Mouse (Mus musculus) liver, embryonic 14.5 days (tissue): ENCODE data around the gene Pah. TPM values are rescaled to one million over a fixed set of nuclear protein-coding genes. Genes with fewer than 3 reads are reported as not detected.
A peak's percentile ranks its signal among the peaks of the same experiment; 100 is the strongest.

Source experiments
- ATAC-seq: fragments of 200-750 bp; cut with Nextera tagmentation; 2 replicates; pipeline ENCODE4 v1.8.0; 2017; ENCODE audit warnings: moderate number of reproducible peaks, mild to moderate bottlenecking, moderate library complexity; ENCODE audit not compliant: insufficient read depth
- DNase-seq, 3 experiments: peaks; one replicate each; pipeline ENCODE4 v3.0.0-alpha.2; 2012 to 2013; ENCODE audit warnings: low read depth in 3 of 3, low spot score in 3 of 3
- H3K27ac ChIP-seq: fragments of 300-500 bp; sonication (generic); 2 replicates; pipeline ENCODE4 v1.5.1; 2014; ENCODE audit warnings: moderate library complexity, mild to moderate bottlenecking, control low read depth, inconsistent platforms
- H3K27me3 ChIP-seq: fragments of 300-500 bp; sonication (generic); 2 replicates; pipeline ENCODE4 v1.6.1; 2014; ENCODE audit warnings: mild to moderate bottlenecking, low read length, moderate library complexity; ENCODE audit not compliant: control insufficient read depth, insufficient read depth
- H3K36me3 ChIP-seq: fragments of 300-500 bp; sonication (generic); replicated peaks from 2 replicates; pipeline ENCODE4 v1.6.1; 2014; ENCODE audit warnings: low read depth; ENCODE audit not compliant: control insufficient read depth, insufficient read depth
- H3K4me1 ChIP-seq, 2 experiments: fragments of 200-500 bp in 1 of 2; fragments of 300-500 bp in 1 of 2; sonication (generic) in 1 of 2; replicated peaks; 2 replicates each; pipeline ENCODE4 v1.6.1; 2012 to 2014; ENCODE audit warnings: antibody characterized with exemption in 1 of 2, inconsistent platforms in 1 of 2, low read length in 1 of 2; ENCODE audit not compliant: control insufficient read depth in 2 of 2, insufficient read depth in 2 of 2
- H3K4me2 ChIP-seq: fragments of 300-500 bp; sonication (generic); 2 replicates; pipeline ENCODE4 v1.6.1; 2014; ENCODE audit warnings: low read depth, mild to moderate bottlenecking, control low read depth, moderate library complexity
- H3K4me3 ChIP-seq, 2 experiments: fragments of 200-500 bp in 1 of 2; fragments of 300-500 bp in 1 of 2; sonication (generic) in 1 of 2; 2 replicates each; pipeline ENCODE4 v1.5.1; 2012 to 2014; ENCODE audit warnings: low read depth in 2 of 2, low read length in 2 of 2, mild to moderate bottlenecking in 2 of 2, control low read depth in 1 of 2, inconsistent platforms in 1 of 2, moderate library complexity in 1 of 2; ENCODE audit not compliant: insufficient read depth in 1 of 2
- H3K9ac ChIP-seq: fragments of 300-500 bp; sonication (generic); replicated peaks from 2 replicates; pipeline ENCODE4 v1.6.1; 2014; ENCODE audit warnings: mild to moderate bottlenecking, control low read depth, moderate library complexity
- H3K9me3 ChIP-seq: fragments of 300-500 bp; sonication (generic); 2 replicates; pipeline ENCODE4 v1.6.1; 2016; ENCODE audit warnings: low read length, mixed read lengths; ENCODE audit not compliant: control insufficient read depth
- CTCF ChIP-seq: IDR thresholded peaks from 2 replicates; pipeline ENCODE4 v1.5.1; 2016; ENCODE audit warnings: antibody characterized with exemption, low read depth, control low read depth
- EP300 ChIP-seq: IDR thresholded peaks from 2 replicates; pipeline ENCODE4 v1.6.1; 2016; ENCODE audit warnings: antibody characterized with exemption, low read depth
- WGBS: fragments of 180-500 bp; shearing (Covaris S2); extraction: QIAGEN DNeasy Blood & Tissue Kit; methylation state at CpG from one replicate; pipeline ENCODE4 v1.1.7; 2014; ENCODE audit not compliant: insufficient replicate concordance; 5-methylcytosine and 5-hydroxymethylcytosine counted together
- polyA plus RNA-seq, 2 experiments: library from polyadenylated mRNA; depleted of rRNA in 1 of 2; stranded (reverse) in 1 of 2; unstranded in 1 of 2; fragments of >200 nt; fragmentation: Nextera tagmentation in 1 of 2; extraction: Ambion mirVana in 1 of 2; gene quantifications; 2 replicates each; pipeline versions ENCODE4 v1.2.1 to v1.2.3; 2012 to 2014

The Pah gene
- polyA plus RNA-seq, 2 experiments, result 20.9 to 33.2 TPM

- TF ChIP-seq CTCF (no peak), EP300 (no peak)
- Histone ChIP-seq H3K4me2 (no peak overlapping the region), H3K9ac (no peak overlapping the region), H3K27me3 (no peaks in the 10 kb centered on the region), H3K36me3 (no peaks in the 10 kb centered on the region), H3K27ac (no peak overlapping the region), H3K4me1 (no peaks in the 10 kb centered on the region), H3K4me3 (no peak overlapping the region), H3K9me3 (no peaks in the 10 kb centered on the region)
- ATAC-seq, result no peak
- WGBS, result 67% methylated on average over 9 of the region's 9 CpGs
- DNase-seq, result no peak
These were observed 42.2 kb downstream of the Pah start for GRCm38 (mm10) chr10:87563818-87564217.

GRCm38 (mm10) chr10:87565712-87566111 is 44.1 kb downstream of the Pah start:
- ATAC-seq (no peak), DNase-seq (no peak)
- H3K4me1 ChIP-seq, result no peaks in the 10 kb centered on the region
- no peak overlapping the region for H3K27ac ChIP-seq
- no peaks in the 10 kb centered on the region for H3K27me3 ChIP-seq
- no peaks in the 10 kb centered on the region for H3K9me3 ChIP-seq
- no peaks in the 10 kb centered on the region for H3K36me3 ChIP-seq
- H3K9ac ChIP-seq, result no peak overlapping the region
- WGBS, result 26% methylated on average over 2 of the region's 2 CpGs
- no peak overlapping the region for H3K4me3 ChIP-seq
- H3K4me2 ChIP-seq, result no peak overlapping the region
- TF ChIP-seq EP300, result no peak
- no peak for TF ChIP-seq CTCF

GRCm38 (mm10) chr10:87572500-87572899 is 50.9 kb downstream of the Pah start:
- no peak for DNase-seq
- Histone ChIP-seq H3K36me3 (no peaks in the 10 kb centered on the region), H3K4me1 (no peaks in the 10 kb centered on the region), H3K27ac (no peak overlapping the region), H3K9ac (no peak overlapping the region), H3K4me3 (no peak overlapping the region), H3K4me2 (no peak overlapping the region), H3K9me3 (no peaks in the 10 kb centered on the region), H3K27me3 (no peaks in the 10 kb centered on the region)
- no peak for ATAC-seq
- no peak for TF ChIP-seq EP300
- TF ChIP-seq CTCF, result no peak
- WGBS, result 50% methylated on average over 4 of the region's 4 CpGs

GRCm38 (mm10) chr10:87586696-87587095 is 65.1 kb downstream of the Pah start:
- no peak for ATAC-seq
- no peak overlapping the region for H3K9ac ChIP-seq
- TF ChIP-seq CTCF (no peak), EP300 (no peak)
- no peaks in the 10 kb centered on the region for H3K4me1 ChIP-seq
- H3K9me3 ChIP-seq, result no peaks in the 10 kb centered on the region
- peak in 1 of 3 experiments; percentile 0 for DNase-seq
- H3K4me2 ChIP-seq, result no peak overlapping the region
- H3K27ac ChIP-seq, result no peak overlapping the region
- H3K36me3 ChIP-seq, result no peaks in the 10 kb centered on the region
- no peaks in the 10 kb centered on the region for H3K27me3 ChIP-seq
- whole genome bisulfite sequencing, result 50% methylated on average over 1 of the region's 1 CpGs
- no peak overlapping the region for H3K4me3 ChIP-seq

GRCm38 (mm10) chr10:87593916-87594315 is 72.3 kb downstream of the Pah start:
- H3K4me2 ChIP-seq, result no peak overlapping the region

More at GRCm38 (mm10) chr10:87593916-87594315, 72.3 kb downstream of the Pah start:
- TF ChIP-seq CTCF (no peak), EP300 (no peak)
- no peaks in the 10 kb centered on the region for H3K36me3 ChIP-seq
- H3K27ac ChIP-seq, result no peak overlapping the region
- DNase-seq, result no peak
- H3K4me3 ChIP-seq, result no peak overlapping the region
- H3K9me3 ChIP-seq, result no peaks in the 10 kb centered on the region
- H3K9ac ChIP-seq, result no peak overlapping the region
- WGBS, result 27% methylated on average over 2 of the region's 2 CpGs
- ATAC-seq, result no peak
- H3K4me1 ChIP-seq, result no peaks in the 10 kb centered on the region
- H3K27me3 ChIP-seq, result no peaks in the 10 kb centered on the region
